Mouse (Mus musculus) midbrain, embryonic 16.5 days (tissue): ENCODE measurements around the gene 4930404N11Rik. TPM values are rescaled to one million over a fixed set of nuclear protein-coding genes. Genes with fewer than 3 reads are reported as not detected.
A peak's percentile ranks its signal among the peaks of the same experiment; 100 is the strongest.

Experiments
- ATAC-seq: fragments of 200-750 bp; cut with Nextera tagmentation; 2 replicates; pipeline ENCODE4 v1.8.0; 2017; ENCODE audit warnings: moderate TSS enrichment
- H3K27ac ChIP-seq: fragments of 300-500 bp; sonication (generic); 2 replicates; pipeline ENCODE4 v1.5.1; 2014; ENCODE audit warnings: mild to moderate bottlenecking, low read length, mixed read lengths
- H3K27me3 ChIP-seq: fragments of 300-500 bp; sonication (generic); 2 replicates; pipeline ENCODE4 v1.6.1; 2014; ENCODE audit warnings: low read depth, low read length, mixed read lengths; ENCODE audit not compliant: control insufficient read depth, insufficient read depth
- H3K36me3 ChIP-seq: fragments of 300-500 bp; sonication (generic); 2 replicates; pipeline ENCODE4 v1.6.1; 2014; ENCODE audit warnings: mild to moderate bottlenecking, low read length, moderate library complexity, mixed read lengths; ENCODE audit not compliant: control insufficient read depth, insufficient read depth
- H3K4me1 ChIP-seq: fragments of 300-500 bp; sonication (generic); 2 replicates; pipeline ENCODE4 v1.6.1; 2014; ENCODE audit warnings: mild to moderate bottlenecking, low read length, mixed read lengths; ENCODE audit not compliant: control insufficient read depth, insufficient read depth
- H3K4me2 ChIP-seq: fragments of 300-500 bp; sonication (generic); 2 replicates; pipeline ENCODE4 v1.6.1; 2014; ENCODE audit warnings: mild to moderate bottlenecking, low read length, mixed read lengths
- H3K4me3 ChIP-seq: fragments of 300-500 bp; sonication (generic); 2 replicates; pipeline ENCODE4 v1.5.1; 2014; ENCODE audit warnings: low read depth, mild to moderate bottlenecking, low read length, moderate library complexity, mixed read lengths
- H3K9ac ChIP-seq: fragments of 300-500 bp; sonication (generic); 2 replicates; pipeline ENCODE4 v1.6.1; 2014; ENCODE audit warnings: low read depth, low read length, mixed read lengths
- H3K9me3 ChIP-seq: fragments of 300-500 bp; sonication (generic); replicated peaks from 2 replicates; pipeline ENCODE4 v1.6.1; 2014; ENCODE audit warnings: mild to moderate bottlenecking, low read length, mixed read lengths; ENCODE audit not compliant: control insufficient read depth, poor library complexity, severe bottlenecking
- WGBS: fragments of 180-500 bp; shearing (Covaris S2); extraction: QIAGEN DNeasy Blood & Tissue Kit; methylation state at CpG from one replicate; pipeline ENCODE4 v1.1.7; 2014; 5-methylcytosine and 5-hydroxymethylcytosine counted together
- polyA plus RNA-seq: library from polyadenylated mRNA; unstranded; fragments of >200 nt; fragmentation: Nextera tagmentation; extraction: Ambion mirVana; gene quantifications from 2 replicates; pipeline ENCODE4 v1.2.1, GENCODE M21; 2015

The 4930404N11Rik gene
- polyA plus RNA-seq, 1 experiment from 2014 or later = 0.63 TPM

DNA sequence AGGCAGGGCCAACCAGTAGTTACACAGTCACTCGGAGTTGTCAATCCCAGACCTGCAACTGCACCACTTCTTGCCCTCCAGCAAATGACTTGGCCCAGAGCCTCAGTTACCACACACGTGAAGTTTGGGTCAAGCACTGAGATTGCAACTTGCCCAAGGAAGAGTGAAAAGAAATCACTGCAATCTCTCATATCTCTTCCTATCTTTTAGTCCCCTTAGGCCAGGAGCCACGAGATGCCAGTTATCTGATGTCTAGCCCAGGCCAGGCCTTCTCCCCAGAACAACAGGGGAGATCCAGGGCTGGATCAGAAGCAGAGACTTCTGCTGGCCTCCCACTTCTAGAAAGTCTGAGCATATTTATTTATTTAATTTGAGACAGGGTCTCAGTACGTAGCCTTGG, 10.1 kb downstream of the 4930404N11Rik start:
- Histone ChIP-seq H3K9ac (no peak overlapping the region), H3K27me3 (no peaks in the 10 kb centered on the region), H3K4me1 (peaks cover 17% of the 10 kb centered on the region), H3K36me3 (no peaks in the 10 kb centered on the region), H3K27ac (no peak overlapping the region), H3K9me3 (no peaks in the 10 kb centered on the region), H3K4me3 (no peak overlapping the region), H3K4me2 (no peak overlapping the region)
- 77% methylated on average over 4 of the region's 4 CpGs for WGBS
- no peak for ATAC-seq

DNA sequence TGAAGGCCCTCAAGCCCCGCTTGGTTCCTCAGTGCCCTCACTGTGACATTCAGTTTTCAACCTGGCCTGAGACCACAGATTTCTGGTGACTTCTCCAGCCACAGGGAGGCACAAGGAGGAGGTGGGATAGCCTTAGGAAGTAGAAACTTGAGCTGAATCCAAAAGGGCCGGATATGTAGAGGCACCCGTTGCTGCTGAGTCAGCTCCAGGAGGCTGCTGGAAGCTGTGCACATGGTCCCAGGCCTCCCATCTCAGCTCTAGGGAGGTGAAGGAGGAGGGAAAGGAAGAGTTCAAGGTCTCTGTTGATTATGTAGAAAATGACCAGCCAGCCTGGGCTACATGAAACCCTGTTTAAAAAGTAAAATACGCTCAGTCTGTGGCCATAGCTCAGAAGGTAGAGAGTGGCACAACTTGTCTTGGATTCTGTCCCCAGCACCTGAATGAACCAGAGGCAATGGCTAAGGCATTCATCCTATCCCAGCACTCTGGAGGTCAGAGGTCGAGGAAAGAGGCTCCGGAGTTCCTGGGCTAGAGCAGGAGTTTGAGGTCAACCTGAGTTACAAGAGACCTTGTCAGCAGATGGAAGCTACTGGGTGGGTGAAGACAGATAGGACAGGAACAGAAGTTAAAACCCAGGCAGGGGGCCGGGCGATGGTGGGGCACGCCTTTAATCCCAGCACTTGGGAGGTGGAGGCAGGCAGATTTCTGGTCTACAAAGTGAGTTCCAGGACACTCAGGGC, 10.7 kb downstream of the 4930404N11Rik start:
- WGBS = 49% methylated on average over 9 of the region's 9 CpGs
- Histone ChIP-seq H3K36me3 (no peaks in the 10 kb centered on the region), H3K4me1 (peaks cover 18% of the 10 kb centered on the region), H3K4me3 (no peak overlapping the region), H3K9ac (no peak overlapping the region), H3K27me3 (no peaks in the 10 kb centered on the region), H3K4me2 (no peak overlapping the region), H3K27ac (no peak overlapping the region), H3K9me3 (no peaks in the 10 kb centered on the region)
- no peak for ATAC-seq

DNA sequence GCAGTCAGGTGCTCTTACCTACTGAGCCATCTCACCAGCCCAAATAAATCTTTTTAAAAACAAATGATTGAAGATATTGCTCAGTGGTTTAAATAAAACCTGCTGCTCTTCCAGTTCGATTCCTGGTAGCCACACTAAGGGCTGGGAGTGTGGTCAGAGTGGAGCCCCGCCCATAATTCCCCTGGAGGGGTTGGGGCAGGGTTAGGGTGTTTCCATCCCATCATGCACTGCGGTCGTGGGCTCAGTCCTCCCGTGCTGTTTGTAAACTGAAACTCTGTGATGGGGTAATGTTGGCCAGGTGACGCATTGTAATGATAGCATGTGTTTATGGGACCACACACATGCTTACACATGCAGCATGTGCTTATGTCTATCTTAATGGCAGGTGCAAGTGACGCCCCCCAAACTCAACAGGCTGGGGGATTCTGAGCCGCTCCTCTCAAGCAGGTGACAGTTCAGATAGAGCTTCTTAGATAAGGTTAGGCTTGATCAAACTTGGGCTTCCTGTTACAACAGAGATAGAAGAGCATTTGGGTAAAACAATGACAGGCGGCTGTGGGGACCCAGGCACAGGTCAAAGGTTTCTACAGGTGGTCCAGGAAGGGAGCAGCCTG, 13.8 kb downstream of the 4930404N11Rik start:
- no peaks in the 10 kb centered on the region for H3K36me3 ChIP-seq

DNA sequence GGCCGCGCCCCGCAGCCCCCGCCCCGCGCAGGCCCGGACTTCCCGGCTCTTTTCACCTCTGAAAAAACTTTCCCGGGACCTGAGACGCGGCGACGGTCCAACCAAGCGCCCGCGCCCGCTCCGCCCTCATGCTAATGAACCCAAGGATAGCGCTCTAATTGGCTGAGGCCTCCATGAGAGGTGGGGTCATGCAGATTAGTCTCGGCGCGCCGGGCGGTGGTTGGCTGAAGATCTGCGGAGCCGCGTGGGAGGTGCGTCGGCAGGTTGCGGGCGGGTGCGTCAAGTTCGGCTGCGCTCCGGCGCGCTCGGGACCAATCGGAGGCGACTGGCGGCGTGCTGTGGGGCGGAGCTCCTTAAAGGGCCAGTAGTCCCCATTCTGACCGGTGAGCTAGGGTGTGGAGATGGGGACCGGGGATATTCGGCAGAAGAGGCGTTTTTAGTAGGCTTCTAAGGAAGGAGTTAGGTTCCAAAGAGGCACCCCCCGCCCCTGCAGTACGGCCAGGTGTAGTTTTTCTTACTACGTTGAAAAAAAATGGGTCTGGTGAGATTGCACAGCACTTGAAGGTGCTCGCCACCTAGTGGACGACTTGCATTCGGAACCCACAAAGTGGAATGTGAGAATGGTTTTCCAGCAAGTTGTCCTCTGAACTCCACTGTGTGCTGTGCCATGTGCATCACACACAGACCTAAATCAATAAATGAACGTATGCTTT, 15.1 kb downstream of the 4930404N11Rik start, which contains the start of gene Hmg20b:
Gene Hmg20b (minus strand): TSS at position 130 of the 713 bp plus-strand sequence.
- ATAC-seq = peak; percentile 96
- H3K9ac ChIP-seq = peak within 1 kb of the TSS; percentile 67
- H3K36me3 ChIP-seq = no peaks in the 10 kb centered on the region
- peak within 1 kb of the TSS; percentile 76 for H3K27ac ChIP-seq
- H3K27me3 ChIP-seq = no peaks in the 10 kb centered on the region; the same call in 1 of the 2 replicates
- under 1% methylated on average over 52 of the region's 54 CpGs for WGBS
- peak within 1 kb of the TSS; percentile 95 for H3K4me2 ChIP-seq
- H3K4me1 ChIP-seq = peaks cover 18% of the 10 kb centered on the region
- H3K4me3 ChIP-seq = peak within 1 kb of the TSS; percentile 63
- H3K9me3 ChIP-seq = no peaks in the 10 kb centered on the region

More for the DNA sequence above, 13.8 kb downstream of the 4930404N11Rik start:
- no peak for ATAC-seq
- WGBS = 36% methylated on average over 9 of the region's 9 CpGs
- no peak overlapping the region for H3K9ac ChIP-seq
- no peak overlapping the region for H3K4me3 ChIP-seq
- H3K27ac ChIP-seq = no peak overlapping the region
- H3K27me3 ChIP-seq = no peaks in the 10 kb centered on the region; the same call in 1 of the 2 replicates
- H3K4me1 ChIP-seq = peaks cover 14% of the 10 kb centered on the region
- no peak overlapping the region for H3K4me2 ChIP-seq
- no peaks in the 10 kb centered on the region for H3K9me3 ChIP-seq

DNA sequence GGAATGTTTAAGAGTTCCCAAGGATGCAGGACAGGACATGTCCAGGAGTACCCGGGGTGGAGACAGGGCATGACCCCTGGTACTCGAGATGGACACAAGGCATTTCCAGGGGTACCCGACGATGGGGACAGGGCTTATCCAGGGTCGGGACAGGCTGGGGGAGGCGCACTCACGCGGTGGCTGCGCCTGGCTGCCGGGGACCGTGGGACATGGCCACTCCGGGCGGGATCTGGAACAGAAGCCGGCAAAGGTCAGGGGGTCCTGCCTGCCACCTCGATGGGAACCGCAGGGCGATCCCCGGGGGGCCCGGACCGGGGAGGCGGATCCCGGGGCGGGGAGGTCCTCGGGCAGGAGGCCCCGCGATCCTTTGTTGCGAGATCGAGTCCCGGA, 15.7 kb downstream of the 4930404N11Rik start:
- Histone ChIP-seq H3K36me3 (no peaks in the 10 kb centered on the region), H3K4me3 (peak overlapping the region; percentile 63), H3K9ac (peak overlapping the region; percentile 67), H3K27me3 (peaks cover 4% of the 10 kb centered on the region), H3K27ac (no peak overlapping the region), H3K4me2 (peak overlapping the region; percentile 95), H3K9me3 (no peaks in the 10 kb centered on the region), H3K4me1 (peaks cover 18% of the 10 kb centered on the region)
- 0% methylated on average over 24 of the region's 29 CpGs for WGBS
- ATAC-seq = peak; percentile 18

DNA sequence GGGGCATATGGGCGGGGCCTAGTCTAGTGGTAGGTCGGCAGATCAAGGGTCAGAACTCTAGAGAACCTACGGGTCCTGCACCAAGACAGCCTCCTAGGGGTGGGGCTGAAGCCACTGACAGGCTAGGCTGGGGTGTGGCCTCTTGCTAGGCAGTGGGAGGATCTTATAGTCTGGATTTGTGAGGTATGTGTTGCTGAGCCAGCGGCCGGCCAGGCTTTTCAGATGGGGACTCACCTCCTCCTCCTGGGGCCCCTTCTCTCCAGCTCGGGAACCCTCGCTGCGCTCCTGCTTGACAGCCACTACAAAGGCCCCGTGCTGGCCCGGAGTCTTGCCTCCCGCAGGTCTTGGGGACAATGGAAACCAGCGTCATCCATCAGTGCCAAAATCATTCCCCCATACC, 16.5 kb downstream of the 4930404N11Rik start:
- 3% methylated on average over 12 of the region's 12 CpGs for WGBS
- no peak overlapping the region for H3K4me3 ChIP-seq
- H3K4me2 ChIP-seq = peak overlapping the region; percentile 95
- no peaks in the 10 kb centered on the region for H3K36me3 ChIP-seq
- no peaks in the 10 kb centered on the region for H3K9me3 ChIP-seq
- peaks cover 18% of the 10 kb centered on the region for H3K4me1 ChIP-seq
- H3K27ac ChIP-seq = no peak overlapping the region
- ATAC-seq = no peak
- H3K9ac ChIP-seq = peak overlapping the region; percentile 24; the same call in 1 of the 2 replicates
- peaks cover 12% of the 10 kb centered on the region for H3K27me3 ChIP-seq

DNA sequence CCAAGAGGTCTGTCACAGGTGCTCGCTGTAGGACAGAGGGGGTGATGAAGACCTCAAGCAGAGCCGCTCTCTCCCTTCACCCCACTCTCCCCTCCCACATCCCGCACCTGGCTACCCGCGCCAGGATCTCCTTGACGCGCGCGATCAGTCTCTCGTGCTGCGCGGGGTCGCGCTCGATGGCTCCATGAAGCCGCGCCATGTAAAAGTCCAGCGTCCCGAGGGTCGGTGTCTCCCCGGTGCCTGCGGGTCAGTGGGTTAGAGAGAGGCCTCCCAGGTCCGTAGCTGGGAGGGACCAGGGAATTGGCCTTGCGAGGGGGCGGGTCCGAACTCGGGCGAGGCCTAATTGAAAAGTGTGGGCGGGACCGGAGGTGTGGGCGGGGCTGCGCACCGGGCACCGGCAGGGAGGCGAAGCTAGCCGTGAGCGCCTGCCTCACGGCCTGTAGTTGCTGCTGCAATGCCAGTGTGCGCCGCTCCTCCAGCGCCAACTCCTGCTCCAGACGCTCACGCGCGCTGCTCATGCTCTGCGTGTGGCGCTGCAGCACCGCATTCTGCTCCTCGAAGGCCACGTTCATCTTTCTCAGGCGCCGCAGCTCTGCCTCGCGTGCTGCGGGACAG, 19.1 kb downstream of the 4930404N11Rik start:
- 0 out of 2 replicates have a peak, but pooled peaks have one; percentile 15 for ATAC-seq
- WGBS = 8% methylated on average over 51 of the region's 55 CpGs
- H3K27me3 ChIP-seq = peaks cover 30% of the 10 kb centered on the region

DNA sequence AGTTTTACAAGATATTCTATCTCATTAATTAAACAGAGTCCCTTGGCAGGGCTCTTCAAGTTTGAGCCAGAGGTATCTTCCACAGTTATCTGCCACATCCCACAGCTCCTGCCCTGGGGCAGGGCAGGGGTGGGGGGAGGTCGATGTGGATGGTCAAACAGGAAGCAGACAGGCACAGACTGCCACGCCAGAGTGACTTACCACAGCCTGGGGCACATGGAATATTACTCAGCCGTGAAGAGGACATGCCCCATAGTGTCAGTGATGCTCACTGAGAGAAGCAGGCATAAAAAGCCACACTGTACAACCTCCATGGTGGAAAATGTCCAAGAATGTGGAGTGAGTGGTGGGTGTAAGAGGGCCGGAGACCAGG, 20.5 kb downstream of the 4930404N11Rik start:
- WGBS = 85% methylated on average over 4 of the region's 4 CpGs
- no peak for ATAC-seq
- H3K4me2 ChIP-seq = no peak overlapping the region
- peaks cover 19% of the 10 kb centered on the region for H3K4me1 ChIP-seq
- H3K27ac ChIP-seq = no peak overlapping the region
- H3K9me3 ChIP-seq = no peaks in the 10 kb centered on the region
- H3K4me3 ChIP-seq = no peak overlapping the region
- H3K9ac ChIP-seq = no peak overlapping the region
- peaks cover 38% of the 10 kb centered on the region for H3K27me3 ChIP-seq
- no peaks in the 10 kb centered on the region for H3K36me3 ChIP-seq

More for the DNA sequence above, 19.1 kb downstream of the 4930404N11Rik start:
- Histone ChIP-seq H3K4me3 (peak overlapping the region; percentile 37), H3K9ac (peak overlapping the region; percentile 57), H3K27ac (no peak overlapping the region), H3K4me2 (peak overlapping the region; percentile 65), H3K4me1 (peaks cover 25% of the 10 kb centered on the region), H3K9me3 (no peaks in the 10 kb centered on the region), H3K36me3 (no peaks in the 10 kb centered on the region)
